Mouse (Mus musculus) ES-CJ7 (cell line): ENCODE results near the gene Zc3h15.

Source experiments
- DNase-seq: peaks from one replicate; pipeline ENCODE4 v3.0.0; 2011; ENCODE audit warnings: low read depth, low spot score

Gene Zc3h15

DNA sequence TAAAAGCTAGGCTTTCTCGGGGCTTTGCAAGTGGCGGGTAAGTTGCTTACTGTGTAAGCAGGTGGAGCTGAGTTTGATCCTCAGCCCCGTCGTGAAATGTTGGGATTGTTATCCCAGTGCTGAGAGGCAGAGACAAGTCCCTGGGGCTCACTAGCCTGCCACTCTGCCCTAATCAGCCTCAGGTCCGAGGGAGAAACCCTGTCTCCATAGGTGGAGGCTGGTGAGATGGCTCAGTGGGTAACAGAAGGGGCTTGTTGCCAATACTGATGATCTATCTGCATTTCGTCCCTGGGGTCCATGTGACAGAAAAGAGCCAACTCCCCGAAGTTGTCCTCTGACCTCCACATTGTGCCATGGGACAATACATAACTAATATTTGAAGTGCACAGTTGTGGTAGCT, 30.2 kb downstream of the Zc3h15 start:
- DNase-seq: no peak

DNA sequence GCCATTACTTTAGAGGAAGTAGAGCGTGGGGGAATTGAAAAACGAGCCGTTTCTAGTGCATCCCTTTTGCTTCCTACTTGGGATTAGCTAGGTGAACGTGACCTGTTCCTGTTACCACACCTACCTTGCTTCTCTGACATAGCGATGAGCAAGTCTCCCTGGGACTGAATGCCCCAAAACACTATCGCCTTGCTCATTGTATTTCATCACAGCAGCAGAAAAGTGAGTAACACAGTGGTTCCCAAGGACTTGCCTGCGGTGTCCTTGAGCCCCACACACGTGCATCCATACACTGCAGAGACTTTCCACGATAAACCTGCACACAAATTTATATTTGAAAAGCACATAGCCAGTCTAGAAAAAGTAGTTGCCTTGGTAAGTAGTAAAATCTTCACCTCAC, 30.7 kb downstream of the Zc3h15 start:
- no peak for DNase-seq

- DNase-seq: no peak
Measured at GRCm38 (mm10) chr2:83675681-83676080, 31.4 kb downstream of the Zc3h15 start.

DNA sequence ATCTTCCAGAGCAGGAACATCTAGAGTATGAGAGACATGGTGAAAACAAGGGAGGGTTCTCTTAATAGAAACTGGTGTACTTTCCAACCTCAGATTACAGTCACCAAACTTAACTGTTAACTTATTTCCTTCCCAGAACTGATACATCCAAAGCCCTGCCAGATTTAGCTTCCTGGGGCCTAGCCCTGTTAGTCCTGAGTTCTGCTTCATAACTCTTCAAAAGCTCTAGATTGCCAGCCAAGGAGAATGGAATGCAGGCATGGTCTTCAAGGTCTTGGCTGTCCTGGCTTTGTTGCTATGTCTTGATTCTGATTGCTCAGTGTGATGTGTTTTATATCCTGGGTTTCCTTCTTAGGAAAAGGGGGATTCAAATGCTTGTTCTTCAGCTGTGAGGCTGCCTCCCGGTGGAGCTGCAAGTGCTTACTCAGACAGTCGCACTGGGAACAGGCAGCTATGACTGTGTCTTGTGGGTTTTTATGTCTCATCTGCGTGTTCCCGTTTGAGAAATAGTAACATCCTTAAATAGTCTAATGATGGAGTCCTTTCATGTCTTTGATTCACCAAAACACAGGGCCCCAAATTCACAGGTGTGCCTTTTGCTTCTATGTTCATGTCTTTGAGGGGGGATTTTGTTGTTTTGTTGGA, 32.1 kb downstream of the Zc3h15 start:
- no peak for DNase-seq

DNA sequence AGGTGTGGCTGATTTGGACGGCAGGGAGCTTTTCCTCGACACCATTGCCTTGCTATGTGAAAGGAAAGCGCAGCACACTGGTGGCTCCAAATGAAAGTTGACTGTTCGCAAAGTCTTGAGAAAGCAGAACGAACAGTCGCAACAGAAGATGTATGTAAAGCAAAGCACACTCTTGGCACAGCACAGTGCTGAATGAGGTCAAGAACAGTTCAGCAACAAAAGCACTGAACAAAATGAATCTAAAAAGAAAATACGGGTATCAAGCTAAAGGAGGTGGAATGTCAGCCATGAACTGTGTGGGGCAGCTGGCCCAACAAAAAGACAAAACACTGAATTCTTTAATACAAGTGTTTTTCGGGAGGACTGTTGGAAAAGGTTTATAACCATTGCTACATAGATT, 37.1 kb downstream of the Zc3h15 start:
- no peak for DNase-seq

- DNase-seq: no peak
Measured at GRCm38 (mm10) chr2:83681785-83682184, 37.5 kb downstream of the Zc3h15 start.

GRCm38 (mm10) chr2:83682282-83682681, 38.0 kb downstream of the Zc3h15 start:
- no peak for DNase-seq

GRCm38 (mm10) chr2:83683731-83684519, 39.7 kb downstream of the Zc3h15 start:
- no peak for DNase-seq

- no peak for DNase-seq
Measured at GRCm38 (mm10) chr2:83684691-83685090, 40.5 kb downstream of the Zc3h15 start.

DNA sequence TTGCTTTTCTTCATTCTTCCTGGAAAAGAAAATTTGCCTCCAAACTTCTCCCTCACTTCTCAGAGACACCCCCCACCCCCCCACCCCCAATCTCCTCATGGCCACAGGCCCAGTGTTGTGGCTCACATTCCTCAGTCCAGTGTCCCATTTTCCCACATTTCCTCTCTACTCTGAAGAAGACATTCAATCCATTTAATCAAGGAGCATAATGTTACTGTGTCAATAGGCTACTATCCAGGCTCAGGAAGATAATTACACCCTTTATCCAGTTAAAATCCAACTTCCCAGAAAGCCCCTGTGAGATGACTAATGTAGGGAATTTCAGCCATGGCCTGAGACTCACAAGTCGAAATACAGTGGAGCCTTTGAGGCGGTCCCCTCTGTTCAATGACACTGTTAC, 46.1 kb downstream of the Zc3h15 start:
- DNase-seq: no peak

DNA sequence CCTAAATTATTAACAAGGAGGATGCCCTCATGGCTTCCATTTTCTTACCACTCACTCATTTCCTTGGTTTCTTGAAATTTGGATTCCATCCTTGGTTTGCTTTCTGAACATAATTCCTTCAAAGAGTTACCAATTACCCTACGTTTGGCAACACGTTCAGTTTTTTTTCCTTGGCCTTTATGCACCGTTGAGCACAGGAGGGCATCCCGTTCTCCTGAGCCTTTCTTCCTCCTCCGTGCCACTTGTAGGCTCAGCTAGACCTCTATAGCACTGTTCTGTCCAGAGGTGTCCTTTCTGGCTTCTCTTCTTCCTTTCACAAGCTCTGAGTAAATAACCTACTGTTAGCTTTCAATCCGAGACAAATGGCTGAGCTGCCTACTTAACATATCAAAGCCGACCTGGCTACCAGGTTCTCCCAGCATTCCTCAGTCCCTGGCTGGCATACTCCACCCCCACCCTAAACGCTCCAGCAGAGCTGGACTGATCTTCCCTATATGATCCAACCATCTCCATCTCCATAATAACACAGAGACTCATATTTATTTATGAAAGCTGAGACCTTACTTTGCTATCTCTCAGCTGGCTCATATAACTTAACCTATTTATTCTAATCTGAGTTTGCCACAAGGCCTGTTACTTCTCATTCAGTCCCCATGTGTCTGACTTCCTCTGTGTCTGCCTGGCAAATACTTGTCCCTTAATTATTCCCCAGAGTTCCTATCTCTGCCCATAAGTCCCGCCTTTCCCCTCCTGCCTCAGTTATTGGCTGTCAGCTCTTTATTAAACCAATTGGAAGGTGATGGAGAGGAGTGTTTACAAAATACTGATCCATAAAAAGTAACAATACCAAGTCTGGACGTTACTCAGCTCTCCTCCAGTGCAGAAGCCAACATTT, 48.7 kb downstream of the Zc3h15 start:
- DNase-seq: peak; percentile 91

- DNase-seq: peak; percentile 56
Measured at GRCm38 (mm10) chr2:83694061-83694460, 49.8 kb downstream of the Zc3h15 start.

DNA sequence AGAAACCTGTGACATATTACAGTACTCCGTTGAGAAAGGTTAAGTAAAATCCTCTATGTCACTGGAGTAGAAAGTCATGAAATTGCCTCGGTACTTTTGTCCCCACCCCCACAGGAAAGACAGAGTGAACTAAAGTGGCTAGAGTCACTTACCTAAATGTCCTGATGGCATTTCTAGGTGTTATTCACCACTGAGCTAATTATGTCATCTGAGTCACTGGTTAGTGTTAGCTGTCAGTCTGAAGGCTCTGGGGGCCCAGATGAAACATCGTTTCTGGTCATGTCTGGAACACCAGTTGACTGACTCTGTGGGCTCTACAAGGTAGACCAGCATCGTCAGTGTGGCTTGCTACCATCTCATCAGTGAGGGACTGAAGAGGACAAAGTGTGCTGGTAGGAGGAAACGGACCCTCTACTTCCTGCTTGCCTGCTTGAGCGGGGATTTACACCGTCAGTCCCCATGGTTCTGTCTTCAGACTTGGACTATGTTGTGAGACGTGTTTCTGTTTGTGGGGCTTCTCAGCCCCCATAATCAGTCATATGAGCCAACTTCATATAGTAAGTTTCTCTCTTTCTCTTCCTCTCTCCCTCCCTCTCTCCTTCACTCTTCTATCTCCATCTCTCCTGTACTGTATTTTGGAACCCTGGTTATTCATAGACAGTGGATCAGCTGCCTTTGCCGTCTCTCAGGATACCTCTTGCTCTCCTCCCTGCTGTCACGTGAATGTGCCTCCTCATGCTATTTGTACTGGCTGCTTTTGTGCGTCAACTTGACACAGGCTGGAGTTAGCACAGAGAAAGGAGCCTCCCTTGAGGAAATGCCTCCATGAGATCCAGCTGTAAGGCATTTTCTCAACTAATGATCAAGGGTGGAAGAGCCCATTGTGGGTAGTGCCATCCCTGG, 51.4 kb downstream of the Zc3h15 start:
- no peak for DNase-seq

DNA sequence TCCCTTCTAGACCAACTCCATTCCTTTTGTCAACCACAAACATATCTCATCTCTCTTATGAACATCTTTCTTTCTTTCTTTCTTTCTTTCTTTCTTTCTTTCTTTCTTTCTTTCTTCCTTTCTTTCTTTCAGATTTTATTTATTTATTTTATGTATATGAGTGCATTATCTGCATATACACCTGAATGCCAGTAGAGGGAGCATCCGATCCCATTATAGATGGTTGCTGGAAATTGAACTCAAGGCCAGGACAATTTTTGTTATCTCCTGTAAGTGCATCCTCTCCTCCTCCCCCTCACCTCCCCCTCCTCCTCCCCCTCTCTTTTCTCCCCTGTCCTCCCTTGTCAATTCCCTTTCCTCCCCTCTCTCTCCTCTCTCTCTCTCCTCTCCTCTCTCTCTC, 54.2 kb downstream of the Zc3h15 start:
- no peak for DNase-seq

DNA sequence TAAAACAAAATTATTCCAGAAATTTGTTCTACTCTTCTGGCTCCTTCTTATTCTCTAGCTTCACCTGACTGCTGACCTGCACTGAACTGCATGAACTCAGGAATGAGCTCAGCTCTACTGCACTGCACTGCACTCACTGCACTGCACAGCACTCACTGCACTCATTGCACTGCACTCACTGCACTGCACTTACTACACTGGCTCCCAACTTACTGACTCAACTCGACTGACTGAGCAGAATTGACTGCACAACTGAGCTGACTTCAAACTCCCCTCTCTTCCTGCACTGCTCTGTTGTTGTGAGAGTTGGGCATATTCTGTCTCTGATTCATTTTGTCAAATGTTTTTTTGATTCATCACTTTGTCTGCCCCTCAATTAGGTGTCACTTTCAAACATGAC, 55.1 kb downstream of the Zc3h15 start:
- no peak for DNase-seq

DNA sequence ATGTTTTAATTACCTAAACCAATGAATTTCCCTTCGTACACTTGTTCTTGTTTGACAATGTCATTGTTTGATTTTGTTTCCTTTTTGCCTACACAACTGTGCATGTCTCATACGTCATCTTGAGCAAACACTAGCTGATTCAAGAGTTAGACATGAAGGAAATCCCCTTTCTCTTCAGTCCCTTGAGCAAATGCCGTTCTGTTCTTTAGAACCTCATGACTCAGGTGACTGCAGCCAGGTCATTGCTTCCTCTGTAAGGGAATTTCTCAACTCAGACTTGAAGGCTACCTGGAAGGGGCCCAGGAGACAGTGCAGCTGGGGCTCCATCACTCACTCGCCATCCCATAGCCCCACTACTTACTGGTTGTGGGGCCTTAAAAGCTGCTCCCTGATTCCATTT, 56.4 kb downstream of the Zc3h15 start:
- no peak for DNase-seq

DNA sequence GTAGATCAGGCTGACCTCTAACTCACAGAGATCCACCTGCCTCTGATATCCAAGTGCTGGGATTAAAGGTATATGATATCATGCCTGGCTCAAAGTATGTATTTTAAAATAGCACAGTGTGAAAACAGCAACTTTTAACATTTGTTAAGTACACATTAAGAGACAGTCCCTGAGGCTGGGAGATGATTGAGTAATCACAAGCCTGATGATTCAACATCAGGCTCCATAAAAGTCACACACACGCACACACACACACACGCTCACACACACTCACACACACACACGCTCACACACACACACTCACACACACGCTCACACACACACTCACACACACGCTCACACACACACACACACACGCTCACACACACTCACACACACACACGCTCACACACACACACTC, 58.2 kb downstream of the Zc3h15 start:
- DNase-seq: no peak

DNA sequence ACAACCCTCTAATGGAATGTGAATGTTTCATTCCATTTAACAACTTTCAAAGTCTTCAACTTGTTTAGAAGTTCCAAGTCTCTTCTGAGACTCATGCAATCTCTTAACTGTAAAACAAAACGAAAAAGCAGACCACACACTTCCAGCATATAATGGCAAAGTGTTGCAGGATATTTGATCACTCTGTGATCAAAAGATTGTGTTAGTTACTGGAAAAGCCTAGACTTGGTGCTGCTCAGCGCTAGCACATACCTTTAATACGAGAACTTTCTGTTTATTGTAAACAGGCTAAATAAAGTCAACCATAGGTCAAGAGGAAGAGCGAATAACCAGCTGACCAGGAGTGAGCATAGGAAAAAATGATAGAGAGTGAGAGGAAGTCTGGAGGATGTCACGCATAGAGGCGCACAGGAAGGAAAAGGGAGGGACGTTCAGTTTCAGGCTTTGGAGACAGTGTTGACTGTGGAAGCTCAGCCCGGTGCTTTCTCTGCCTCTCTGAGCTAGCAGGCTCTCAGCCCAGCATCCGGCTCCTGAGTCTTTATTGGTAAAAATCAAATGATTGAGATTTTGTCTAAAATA, 61.4 kb downstream of the Zc3h15 start:
- no peak for DNase-seq

DNA sequence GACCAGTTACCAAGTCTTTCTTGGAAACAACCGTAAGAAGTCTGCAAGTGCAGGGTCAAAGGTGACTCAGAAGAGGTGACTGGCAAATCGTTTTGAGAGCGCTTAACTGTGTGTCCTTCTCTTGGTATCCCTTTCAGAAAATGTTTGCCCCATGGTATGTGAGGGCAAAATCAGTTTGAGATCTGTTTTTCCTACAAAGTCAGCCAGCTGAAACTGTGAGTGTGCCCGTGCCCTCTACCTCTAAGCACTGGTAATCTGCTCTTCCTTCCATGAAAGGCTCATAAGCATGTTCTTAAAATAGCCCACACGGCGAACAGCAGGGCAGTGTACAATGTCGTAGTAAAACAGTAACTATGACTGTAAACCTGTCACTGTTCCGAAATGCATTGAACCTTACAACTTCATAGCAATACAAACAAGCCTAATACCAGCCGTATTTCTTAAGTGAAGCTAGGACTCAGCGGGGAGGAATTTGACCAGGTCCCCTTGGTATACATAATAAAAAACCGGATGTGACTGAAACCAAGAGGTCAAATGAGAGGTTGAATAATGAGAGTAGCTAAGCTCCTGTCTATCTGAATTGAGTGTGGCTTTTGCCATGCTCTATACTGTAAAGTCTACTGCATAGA, 65.8 kb downstream of the Zc3h15 start:
- peak; percentile 69 for DNase-seq

- DNase-seq: peak; percentile 87
Measured at GRCm38 (mm10) chr2:83713281-83713680, 69.0 kb downstream of the Zc3h15 start.
